Mouse (Mus musculus) MEL (cell line): ENCODE results near the gene Rarb.

Experiments
- CTCF ChIP-seq, 3 experiments: IDR thresholded peaks in 2 of 3; conservative IDR thresholded peaks in 1 of 3; 2 replicates each; pipeline ENCODE4 v1.5.1; 2011 to 2012; ENCODE audit warnings: low read length in 3 of 3, low read depth in 2 of 3, mild to moderate bottlenecking in 2 of 3, improper control_type of control experiment in 1 of 3, inconsistent platforms in 1 of 3, mixed read lengths in 1 of 3, moderate library complexity in 1 of 3; ENCODE audit not compliant: control insufficient read depth in 1 of 3, insufficient read depth in 1 of 3, poor library complexity in 1 of 3, severe bottlenecking in 1 of 3
- EP300 ChIP-seq, 2 experiments: IDR thresholded peaks; 2 replicates each; pipeline ENCODE4 v1.6.1; 2011; ENCODE audit warnings: improper control_type of control experiment in 2 of 2, low read length in 2 of 2, low read depth in 1 of 2, mild to moderate bottlenecking in 1 of 2
- GATA1 ChIP-seq: IDR thresholded peaks from 2 replicates; pipeline ENCODE4 v1.6.1; 2011; ENCODE audit warnings: low read depth, low read length, improper control_type of control experiment
- MEF2A ChIP-seq: IDR thresholded peaks from 2 replicates; pipeline ENCODE4 v1.6.1; 2014; ENCODE audit warnings: low read depth, mild to moderate bottlenecking, inconsistent platforms, low read length, improper control_type of control experiment; ENCODE audit not compliant: poor library complexity, insufficient replicate concordance, severe bottlenecking; ENCODE audit errors: extremely low read depth
- ZMIZ1 ChIP-seq: IDR thresholded peaks from 2 replicates; pipeline ENCODE4 v1.6.1; 2012; ENCODE audit warnings: low read depth, mild to moderate bottlenecking, inconsistent platforms, low read length, improper control_type of control experiment, moderate library complexity
- ZNF384 ChIP-seq: IDR thresholded peaks from 2 replicates; pipeline ENCODE4 v1.6.1; 2012; ENCODE audit warnings: low read depth, mild to moderate bottlenecking, inconsistent platforms, low read length, improper control_type of control experiment

DNA sequence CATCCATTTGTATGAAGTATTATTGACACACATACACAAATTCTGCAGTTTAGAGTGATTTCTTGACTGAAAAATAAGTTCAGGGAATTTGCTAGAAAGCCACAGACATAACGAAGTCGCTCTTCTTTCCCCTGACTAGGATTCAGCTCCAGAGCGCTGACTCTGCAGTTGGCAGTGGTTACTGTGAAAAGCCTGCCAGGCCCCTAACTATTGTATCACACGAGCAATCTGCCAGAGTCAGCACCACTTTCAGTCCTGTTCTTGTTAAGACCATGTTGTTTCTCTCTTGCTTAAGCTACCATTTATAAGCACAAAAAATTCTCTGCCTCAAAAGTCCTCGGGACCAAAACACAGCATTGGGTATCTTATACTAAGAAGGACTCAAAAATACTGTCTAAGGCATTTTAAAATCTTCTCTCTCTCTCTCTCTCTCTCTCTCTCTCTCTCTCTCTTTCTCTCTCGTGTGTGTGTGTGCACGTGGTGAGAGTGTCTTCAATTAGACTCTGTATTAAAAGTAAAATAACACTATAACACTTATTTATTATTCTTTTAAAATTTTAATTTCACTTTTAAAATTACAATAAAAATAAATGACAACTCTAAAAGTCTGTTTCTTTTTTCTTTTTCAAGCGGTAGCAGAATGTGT lies 22.1 kb upstream of the Rarb start:
- no peak for TF ChIP-seq GATA1
- no peak for TF ChIP-seq ZNF384
- TF ChIP-seq EP300 (IDR thresholded peaks at IDR 0.05; ENCODE audit: low read depth in 1 of 2, low read length in 2 of 2): no peak
- TF ChIP-seq CTCF (IDR thresholded peaks at IDR 0.05 in 2 of 3, conservative IDR thresholded peaks at IDR 0.05 in 1 of 3; ENCODE audit: control insufficient read depth in 1 of 3, insufficient read depth in 1 of 3, low read depth in 2 of 3, low read length in 3 of 3, poor library complexity in 1 of 3, severe bottlenecking in 1 of 3): no peak
- no peak for TF ChIP-seq MEF2A
- no peak for TF ChIP-seq ZMIZ1
